Mouse (Mus musculus): Measurements from ENCODE around the gene Grb7. TPM values are rescaled to one million over a fixed set of nuclear protein-coding genes. Genes with fewer than 3 reads are reported as not detected.

Gene Grb7
- polyA plus RNA-seq, 1 experiment from 2014 or later, result 4.4 TPM

GRCm38 (mm10) chr11:98459071-98459741, 13.0 kb downstream of the Grb7 start:
- WGBS, result 19% methylated on average over 11 of the region's 11 CpGs
- no peak overlapping the region for H3K4me3 ChIP-seq
- peaks cover 7% of the 10 kb centered on the region for H3K4me1 ChIP-seq
- H3K9me3 ChIP-seq (replicated peaks), result no peaks in the 10 kb centered on the region
- ATAC-seq (ENCODE audit: low FRiP score), result no peak
- H3K9ac ChIP-seq, result no peak overlapping the region
- H3K4me2 ChIP-seq (replicated peaks), result no peak overlapping the region
- H3K36me3 ChIP-seq, result no peaks in the 10 kb centered on the region
- peaks cover 44% of the 10 kb centered on the region for H3K27me3 ChIP-seq
- H3K27ac ChIP-seq, result no peak overlapping the region

GRCm38 (mm10) chr11:98459860-98460259, 13.7 kb downstream of the Grb7 start:
- peaks cover 44% of the 10 kb centered on the region for H3K27me3 ChIP-seq
- no peak overlapping the region for H3K27ac ChIP-seq
- WGBS, result 77% methylated on average over 9 of the region's 9 CpGs
- no peak overlapping the region for H3K4me2 ChIP-seq (replicated peaks)
- no peak overlapping the region for H3K9ac ChIP-seq
- no peaks in the 10 kb centered on the region for H3K36me3 ChIP-seq
- no peak for ATAC-seq (ENCODE audit: low FRiP score)
- H3K4me3 ChIP-seq, result no peak overlapping the region
- H3K4me1 ChIP-seq, result peaks cover 7% of the 10 kb centered on the region
- no peaks in the 10 kb centered on the region for H3K9me3 ChIP-seq (replicated peaks)

- no peak overlapping the region for H3K27ac ChIP-seq
- WGBS, result 70% methylated on average over 6 of the region's 6 CpGs
- no peaks in the 10 kb centered on the region for H3K9me3 ChIP-seq (replicated peaks)
- no peak overlapping the region for H3K4me2 ChIP-seq (replicated peaks)
- peaks cover 7% of the 10 kb centered on the region for H3K4me1 ChIP-seq
- H3K4me3 ChIP-seq, result no peak overlapping the region
- ATAC-seq (ENCODE audit: low FRiP score), result no peak
- H3K27me3 ChIP-seq, result peaks cover 40% of the 10 kb centered on the region
- H3K9ac ChIP-seq, result no peak overlapping the region
- H3K36me3 ChIP-seq, result no peaks in the 10 kb centered on the region
These were observed 15.0 kb downstream of the Grb7 start for GRCm38 (mm10) chr11:98461109-98461720.

GRCm38 (mm10) chr11:98462255-98462654, 16.1 kb downstream of the Grb7 start:
- no peaks in the 10 kb centered on the region for H3K9me3 ChIP-seq (replicated peaks)
- H3K4me1 ChIP-seq, result peaks cover 3% of the 10 kb centered on the region
- WGBS, result 93% methylated on average over 6 of the region's 6 CpGs
- H3K27me3 ChIP-seq, result peaks cover 43% of the 10 kb centered on the region
- no peaks in the 10 kb centered on the region for H3K36me3 ChIP-seq
- no peak overlapping the region for H3K4me2 ChIP-seq (replicated peaks)
- no peak overlapping the region for H3K4me3 ChIP-seq
- ATAC-seq (ENCODE audit: low FRiP score), result no peak
- no peak overlapping the region for H3K9ac ChIP-seq
- H3K27ac ChIP-seq, result no peak overlapping the region

- Histone ChIP-seq H3K4me1 (no peaks in the 10 kb centered on the region), H3K9me3 (replicated peaks) (no peaks in the 10 kb centered on the region), H3K27ac (no peak overlapping the region), H3K9ac (no peak overlapping the region), H3K4me3 (no peak overlapping the region), H3K27me3 (peaks cover 31% of the 10 kb centered on the region), H3K36me3 (no peaks in the 10 kb centered on the region), H3K4me2 (replicated peaks) (no peak overlapping the region)
- ATAC-seq (ENCODE audit: low FRiP score), result no peak
- WGBS, result 85% methylated on average over 9 of the region's 9 CpGs
These were observed 17.7 kb downstream of the Grb7 start for GRCm38 (mm10) chr11:98463911-98464310.

GRCm38 (mm10) chr11:98464516-98464915, 18.3 kb downstream of the Grb7 start:
- Histone ChIP-seq H3K27ac (no peak overlapping the region), H3K36me3 (no peaks in the 10 kb centered on the region), H3K4me3 (no peak overlapping the region), H3K9ac (no peak overlapping the region), H3K4me1 (no peaks in the 10 kb centered on the region), H3K9me3 (replicated peaks) (no peaks in the 10 kb centered on the region), H3K27me3 (peaks cover 25% of the 10 kb centered on the region), H3K4me2 (replicated peaks) (no peak overlapping the region)
- 88% methylated on average over 6 of the region's 6 CpGs for WGBS
- ATAC-seq (ENCODE audit: low FRiP score), result no peak

GRCm38 (mm10) chr11:98469761-98470714, 23.8 kb downstream of the Grb7 start:
- no peak for ATAC-seq (ENCODE audit: low FRiP score)
- Histone ChIP-seq H3K36me3 (no peaks in the 10 kb centered on the region), H3K4me1 (peaks cover 4% of the 10 kb centered on the region; the same call in 1 of the 2 replicates), H3K4me2 (replicated peaks) (no peak overlapping the region), H3K27ac (no peak overlapping the region), H3K27me3 (0 out of 2 replicates have a peak, but pooled peaks cover 3% of the 10 kb centered on the region), H3K4me3 (no peak overlapping the region), H3K9me3 (replicated peaks) (no peaks in the 10 kb centered on the region), H3K9ac (no peak overlapping the region)
- 83% methylated on average over 22 of the region's 22 CpGs for WGBS

GRCm38 (mm10) chr11:98470795-98471194, 24.6 kb downstream of the Grb7 start:
- H3K9me3 ChIP-seq (replicated peaks), result no peaks in the 10 kb centered on the region
- H3K27ac ChIP-seq, result no peak overlapping the region
- H3K9ac ChIP-seq, result no peak overlapping the region
- H3K27me3 ChIP-seq, result 0 out of 2 replicates have a peak, but pooled peaks cover 3% of the 10 kb centered on the region
- peaks cover 4% of the 10 kb centered on the region; the same call in 1 of the 2 replicates for H3K4me1 ChIP-seq
- no peaks in the 10 kb centered on the region for H3K36me3 ChIP-seq
- no peak overlapping the region for H3K4me2 ChIP-seq (replicated peaks)
- 79% methylated on average over 6 of the region's 6 CpGs for WGBS
- ATAC-seq (ENCODE audit: low FRiP score), result no peak
- no peak overlapping the region for H3K4me3 ChIP-seq

GRCm38 (mm10) chr11:98472696-98473095, 26.5 kb downstream of the Grb7 start:
- Histone ChIP-seq H3K9me3 (replicated peaks) (no peaks in the 10 kb centered on the region), H3K4me1 (peaks cover 4% of the 10 kb centered on the region; the same call in 1 of the 2 replicates), H3K4me3 (no peak overlapping the region), H3K36me3 (no peaks in the 10 kb centered on the region), H3K27ac (no peak overlapping the region), H3K9ac (no peak overlapping the region), H3K4me2 (replicated peaks) (no peak overlapping the region), H3K27me3 (no peaks in the 10 kb centered on the region)
- ATAC-seq (ENCODE audit: low FRiP score), result no peak
- WGBS, result 40% methylated on average over 4 of the region's 4 CpGs

GRCm38 (mm10) chr11:98473916-98474479, 27.8 kb downstream of the Grb7 start:
- peaks cover 4% of the 10 kb centered on the region; the same call in 1 of the 2 replicates for H3K4me1 ChIP-seq
- H3K27ac ChIP-seq, result no peak overlapping the region
- no peak for ATAC-seq (ENCODE audit: low FRiP score)
- H3K9me3 ChIP-seq (replicated peaks), result no peaks in the 10 kb centered on the region
- no peak overlapping the region for H3K9ac ChIP-seq
- 55% methylated on average over 8 of the region's 8 CpGs for WGBS
- no peak overlapping the region for H3K4me3 ChIP-seq
- H3K36me3 ChIP-seq, result no peaks in the 10 kb centered on the region
- no peak overlapping the region for H3K4me2 ChIP-seq (replicated peaks)
- no peaks in the 10 kb centered on the region for H3K27me3 ChIP-seq

GRCm38 (mm10) chr11:98474967-98475366, 28.8 kb downstream of the Grb7 start:
- Histone ChIP-seq H3K27ac (no peak overlapping the region), H3K27me3 (no peaks in the 10 kb centered on the region), H3K4me2 (replicated peaks) (no peak overlapping the region), H3K4me1 (peaks cover 4% of the 10 kb centered on the region; the same call in 1 of the 2 replicates), H3K36me3 (no peaks in the 10 kb centered on the region), H3K9ac (no peak overlapping the region), H3K9me3 (replicated peaks) (no peaks in the 10 kb centered on the region), H3K4me3 (no peak overlapping the region)
- ATAC-seq (ENCODE audit: low FRiP score), result no peak
- WGBS, result 91% methylated on average over 11 of the region's 11 CpGs
